Mouse (Mus musculus) adipocyte (in vitro differentiated cells): Measurements from ENCODE around the gene Stx5a.
"Not testable (repeated sequence)": the region's sequence is repeated elsewhere in the genome, so short reads cannot be mapped to it uniquely, and the experiment has no call there.

Experiments used
- DNase-seq: peaks from one replicate; pipeline ENCODE4 v3.0.0-alpha.2; 2016; ENCODE audit warnings: low spot score

The Stx5a gene

DNA sequence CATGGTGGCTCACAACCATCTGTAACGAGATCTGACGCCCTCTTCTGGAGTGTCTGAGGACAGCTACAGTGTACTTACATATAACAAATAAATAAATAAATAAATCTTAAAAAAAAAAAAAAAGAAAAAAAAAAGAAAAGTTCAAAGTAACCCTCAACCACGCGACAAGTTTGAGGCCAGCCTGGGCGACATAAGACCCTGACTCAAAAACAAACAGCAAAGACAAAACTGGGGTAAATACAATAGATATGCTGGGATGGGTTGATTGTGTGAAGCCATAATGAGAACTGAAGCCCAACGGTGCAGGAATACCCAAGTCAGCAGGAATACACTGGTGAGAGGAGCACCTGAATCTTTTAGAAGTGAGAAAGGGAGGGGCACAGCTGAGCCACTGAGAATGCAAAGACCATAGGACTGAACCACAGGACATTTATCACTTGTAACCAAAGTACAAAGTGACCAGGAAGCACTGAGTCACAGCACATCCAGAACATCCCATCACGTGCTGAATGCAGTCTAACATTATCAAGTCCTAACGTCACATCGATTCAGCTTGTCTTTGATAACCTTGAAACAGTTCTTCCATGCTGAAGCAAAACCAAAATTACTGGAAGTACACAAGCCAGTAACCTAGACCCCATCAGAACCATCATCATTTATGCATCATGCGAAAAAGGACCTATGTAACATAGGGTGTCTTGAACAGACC, 24.3 kb upstream of the Stx5a start:
- no peak for DNase-seq

DNA sequence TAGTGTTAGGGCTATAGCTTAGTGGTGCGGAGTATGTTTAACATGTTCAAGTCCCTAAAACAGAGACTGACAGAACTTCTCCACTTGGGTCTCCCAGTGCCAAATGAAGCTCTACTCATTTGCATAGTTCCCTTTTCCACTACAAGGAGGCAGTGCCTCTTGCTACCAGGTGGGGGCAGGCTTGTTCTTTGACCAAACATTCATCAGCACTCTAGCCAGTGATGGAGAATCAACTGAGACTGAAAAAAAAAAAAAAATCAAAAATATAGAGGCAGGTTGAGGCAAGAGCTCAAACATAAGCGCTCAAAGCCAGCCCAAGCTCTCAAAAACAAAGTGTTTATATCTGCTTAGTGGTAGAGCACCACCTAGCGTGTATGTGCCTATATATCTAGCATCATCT, 22.9 kb upstream of the Stx5a start:
- peak; percentile 81 for DNase-seq

DNA sequence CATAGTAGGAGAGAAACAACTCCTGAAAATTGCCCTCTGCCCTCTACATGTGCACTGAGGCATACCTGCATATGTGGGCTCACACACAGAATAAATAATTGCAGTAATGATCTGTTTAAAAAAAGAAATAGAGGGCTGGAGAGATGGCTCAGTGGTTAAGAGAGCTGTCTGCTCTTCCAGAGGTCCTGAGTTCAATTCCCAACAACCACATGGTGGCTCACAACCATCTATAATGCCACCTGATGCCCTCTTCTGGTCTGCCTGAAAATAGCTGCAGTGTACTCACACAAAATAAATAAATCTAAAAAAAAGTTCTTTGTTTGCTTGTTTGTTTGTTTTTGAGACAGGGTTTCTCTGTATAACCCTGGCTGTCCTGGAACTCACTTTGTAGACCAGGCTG, 22.2 kb upstream of the Stx5a start:
- not testable (repeated sequence) for DNase-seq

DNA sequence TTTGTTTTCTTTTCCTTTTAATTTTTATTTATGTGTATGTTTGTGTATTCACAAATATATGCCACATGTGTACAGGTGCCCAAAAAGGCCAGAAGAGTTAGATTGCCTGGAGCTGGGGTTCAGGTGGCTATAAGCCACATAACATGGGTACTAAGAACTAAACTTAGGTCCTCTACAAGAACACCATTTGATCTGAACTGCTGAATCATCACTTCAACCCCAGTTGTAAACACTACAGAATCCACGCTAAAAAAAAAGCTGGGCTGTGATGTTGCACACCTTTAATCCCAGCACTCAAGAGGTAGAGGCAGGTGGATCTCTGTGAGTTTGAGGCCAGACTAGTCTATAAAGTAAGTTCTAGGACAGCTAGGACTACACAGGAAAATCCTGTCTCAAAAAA, 19.8 kb upstream of the Stx5a start:
- no peak for DNase-seq

DNA sequence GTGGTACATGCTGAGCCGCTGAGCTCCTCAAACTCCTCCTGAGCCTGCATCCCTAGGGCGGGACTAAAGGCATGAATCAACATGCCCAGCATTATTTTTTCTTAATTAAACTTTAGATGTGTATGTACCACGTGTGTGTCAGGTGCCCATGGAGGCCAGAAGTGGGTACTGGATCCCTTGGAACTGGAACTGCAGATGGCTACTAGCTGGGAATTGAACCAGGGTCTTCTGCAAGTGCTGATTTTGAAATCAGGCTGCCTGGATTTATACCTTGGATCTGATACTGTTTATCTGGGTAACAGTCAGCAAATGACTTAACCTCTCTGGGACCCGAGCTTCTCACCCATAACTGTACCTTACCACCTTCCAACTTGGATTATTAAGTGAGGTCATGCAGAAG, 19.2 kb upstream of the Stx5a start:
- no peak for DNase-seq

DNA sequence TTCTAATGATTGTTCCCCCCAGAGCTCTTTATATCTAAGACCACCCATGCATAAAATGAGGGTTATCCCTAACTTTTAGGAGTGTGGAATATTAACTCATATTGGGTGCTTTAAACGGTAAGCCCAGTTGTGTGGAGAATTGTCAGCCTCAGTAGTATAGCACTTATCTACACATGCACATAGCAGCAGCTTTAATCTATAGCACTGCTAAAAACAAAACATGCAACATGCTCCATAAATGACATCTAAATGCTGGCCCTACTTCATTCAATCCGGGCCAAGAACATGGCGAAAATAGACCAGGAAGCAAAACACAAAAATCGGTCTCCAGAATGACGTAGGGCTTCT, 18.7 kb upstream of the Stx5a start:
- no peak for DNase-seq

DNA sequence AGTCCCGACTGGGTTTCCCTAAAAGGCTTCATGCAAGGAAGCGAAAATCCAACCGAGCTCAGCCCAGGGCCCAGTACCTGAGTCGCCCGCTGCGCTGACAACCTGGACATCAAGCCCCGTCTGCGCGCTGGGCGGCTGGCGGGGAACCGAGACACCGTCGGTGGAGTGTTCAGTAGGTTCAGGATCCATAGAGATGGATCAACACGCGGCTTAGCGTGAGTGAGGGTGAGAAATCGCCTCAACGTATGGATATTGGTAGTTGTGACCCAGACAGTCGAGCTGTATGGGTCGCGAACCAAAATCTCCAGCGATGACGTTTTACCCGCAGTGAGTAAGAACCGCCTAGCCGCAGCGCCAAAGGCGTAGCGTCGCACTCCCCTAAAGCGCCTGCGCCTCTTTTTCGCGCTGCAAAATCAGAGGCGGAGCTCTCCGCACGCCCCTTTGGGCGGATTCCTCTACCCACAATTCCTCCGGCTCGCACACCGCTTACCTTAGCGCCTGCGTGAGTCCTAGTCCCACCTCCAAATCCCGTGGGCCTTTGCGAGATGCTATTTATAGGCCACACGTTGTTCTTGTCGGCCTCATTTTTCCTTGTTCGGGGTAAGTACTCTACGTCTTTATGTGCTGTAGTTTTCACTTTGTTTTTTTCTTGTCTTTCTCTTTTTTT, 18.2 kb upstream of the Stx5a start, which contains the start of gene Slc3a2:
TSS of gene Slc3a2 (minus strand) at position 463 of the 667 bp plus-strand sequence.
- DNase-seq, result peak; percentile 99

DNA sequence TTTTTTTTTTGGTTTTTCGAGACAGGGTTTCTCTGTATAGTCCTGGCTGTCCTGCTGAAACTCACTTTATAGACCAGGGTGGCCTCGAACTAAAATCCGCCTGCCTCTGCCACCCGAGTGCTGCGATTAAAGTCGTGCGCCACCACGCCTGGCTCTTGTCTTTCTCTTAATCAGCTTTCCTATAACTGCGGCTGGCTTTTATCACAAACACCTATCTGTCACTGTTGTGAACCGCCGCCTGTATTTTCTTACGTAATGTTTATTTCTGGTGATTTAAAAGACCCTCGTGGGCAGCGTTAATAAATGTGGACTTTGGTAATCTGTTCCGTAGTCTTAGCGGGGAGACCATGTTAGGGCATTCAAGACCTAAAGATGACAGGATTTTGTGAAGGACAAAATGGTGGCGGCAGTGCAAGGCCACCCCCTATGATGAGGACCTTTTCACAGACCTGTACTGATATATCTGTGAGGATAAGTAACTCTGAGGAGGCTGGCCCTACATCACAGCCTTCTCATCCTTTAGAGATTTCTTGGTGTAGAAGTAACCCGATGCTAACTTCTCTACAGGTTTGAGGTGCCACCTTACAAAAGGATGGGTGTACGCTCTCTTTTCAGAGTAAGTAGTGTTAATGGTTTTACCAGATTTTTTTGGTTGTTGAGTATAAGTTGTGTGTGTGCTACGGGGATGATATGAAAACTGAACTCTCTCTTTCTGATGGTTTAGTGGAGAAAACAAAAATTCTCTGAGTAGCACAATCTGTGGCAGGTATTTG, 17.5 kb upstream of the Stx5a start:
- DNase-seq, result no peak

DNA sequence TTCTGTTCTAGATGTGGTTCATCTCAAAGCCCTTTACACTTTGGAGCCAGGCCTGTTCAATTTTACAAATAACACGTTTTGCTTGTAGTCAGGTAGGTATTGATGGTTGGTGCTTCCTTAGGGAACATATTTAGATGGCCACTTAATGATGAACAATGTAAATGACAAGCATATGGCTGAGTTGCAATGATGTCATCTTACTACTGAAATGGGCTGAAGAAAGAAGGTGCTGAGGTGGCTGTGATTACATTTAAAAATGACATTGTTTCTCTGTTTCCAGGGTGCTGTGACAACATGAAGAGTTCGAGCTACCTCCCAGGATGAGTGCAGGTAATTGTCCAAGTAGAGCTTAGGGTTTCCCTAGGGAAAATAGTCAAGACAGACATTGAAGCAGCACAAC, 16.8 kb upstream of the Stx5a start:
- DNase-seq, result no peak

DNA sequence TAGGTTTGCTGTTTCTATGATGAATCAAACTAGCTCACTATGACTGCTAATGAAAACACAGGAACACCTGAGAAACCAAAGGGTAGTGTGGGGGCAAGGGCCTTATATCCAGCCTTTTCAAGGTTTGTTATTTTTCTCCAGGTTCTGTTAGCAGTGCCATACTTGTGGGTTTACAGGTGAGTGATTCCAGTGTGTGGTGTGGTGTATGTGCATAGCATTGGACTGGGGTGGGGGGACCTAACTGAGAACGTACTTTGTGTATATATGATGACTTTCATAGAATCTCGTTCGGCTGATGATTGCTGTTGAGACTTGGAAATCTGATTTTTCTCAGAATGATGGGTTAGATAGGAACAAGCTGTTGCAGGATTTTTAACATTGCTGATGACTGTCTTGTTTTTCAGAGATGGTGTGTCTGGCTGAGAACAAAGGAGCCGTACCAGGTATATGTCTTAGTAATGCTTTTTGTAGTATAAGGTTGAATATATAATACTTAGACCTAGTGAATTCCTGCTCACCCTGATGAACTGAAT, 16.1 kb upstream of the Stx5a start:
- DNase-seq, result no peak

DNA sequence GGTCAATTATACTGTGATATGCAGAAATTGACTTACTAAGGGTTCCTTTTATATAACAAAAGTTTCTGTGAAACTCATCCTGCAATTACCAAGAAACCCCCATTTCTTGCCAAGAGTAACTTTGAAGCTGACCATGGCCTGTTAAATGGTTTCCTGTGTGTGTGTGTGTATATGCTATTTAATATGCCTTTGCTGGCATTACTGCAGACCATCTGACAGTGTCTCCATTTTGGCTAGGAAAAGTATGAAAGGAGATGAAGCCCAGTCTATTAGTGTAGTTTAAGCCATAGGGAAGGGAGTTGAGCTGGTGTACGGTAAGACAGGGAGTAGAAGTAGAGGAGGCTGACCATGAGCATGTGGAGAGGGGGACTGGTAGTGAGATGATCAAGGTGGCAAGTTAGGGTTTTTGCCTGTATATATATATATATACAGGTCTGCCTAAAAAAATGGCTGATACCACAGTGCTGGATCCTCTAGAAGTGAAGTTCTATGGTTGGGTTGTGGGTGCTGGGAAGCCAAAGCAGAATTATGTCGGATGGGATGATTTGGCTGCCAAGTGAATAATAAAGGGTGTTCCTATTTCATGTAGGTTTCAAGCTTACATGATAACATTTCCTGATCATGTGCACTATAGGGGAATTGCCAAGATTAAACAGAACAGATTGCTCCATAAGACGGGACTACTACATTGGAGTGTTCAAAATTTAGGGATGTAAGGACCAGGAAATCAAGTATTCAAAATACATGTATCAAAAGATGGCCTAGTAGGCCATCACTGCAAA, 14.4 kb upstream of the Stx5a start:
- DNase-seq, result no peak

DNA sequence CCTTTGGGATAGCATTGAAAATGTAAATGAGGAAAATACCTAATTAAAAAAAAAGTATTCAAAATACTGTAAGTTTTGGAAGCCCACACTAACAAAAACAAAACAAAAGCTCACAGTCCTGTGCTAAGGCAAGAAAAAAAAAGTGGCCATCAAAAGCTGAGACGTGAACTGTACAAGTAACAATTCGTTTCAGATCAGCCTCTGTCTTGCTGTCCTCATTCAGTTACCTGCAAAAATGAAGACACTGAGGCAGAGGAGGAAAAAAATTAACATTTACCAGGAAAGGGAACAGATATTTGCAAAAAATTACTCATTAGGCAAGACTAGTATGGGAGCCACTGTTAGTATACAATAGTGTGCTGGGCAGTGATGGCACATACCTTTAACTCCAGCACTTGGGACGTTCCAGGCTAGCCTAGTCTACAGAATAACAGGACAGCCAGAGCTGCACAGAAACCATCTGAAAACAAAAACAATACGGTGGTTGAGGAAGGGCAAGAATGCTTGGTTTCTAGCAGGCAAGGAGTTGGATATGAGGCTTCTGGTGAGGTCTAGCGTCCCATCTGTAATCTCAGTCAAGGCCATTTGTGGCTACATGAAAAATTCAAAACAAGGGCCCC, 13.6 kb upstream of the Stx5a start:
- no peak for DNase-seq

DNA sequence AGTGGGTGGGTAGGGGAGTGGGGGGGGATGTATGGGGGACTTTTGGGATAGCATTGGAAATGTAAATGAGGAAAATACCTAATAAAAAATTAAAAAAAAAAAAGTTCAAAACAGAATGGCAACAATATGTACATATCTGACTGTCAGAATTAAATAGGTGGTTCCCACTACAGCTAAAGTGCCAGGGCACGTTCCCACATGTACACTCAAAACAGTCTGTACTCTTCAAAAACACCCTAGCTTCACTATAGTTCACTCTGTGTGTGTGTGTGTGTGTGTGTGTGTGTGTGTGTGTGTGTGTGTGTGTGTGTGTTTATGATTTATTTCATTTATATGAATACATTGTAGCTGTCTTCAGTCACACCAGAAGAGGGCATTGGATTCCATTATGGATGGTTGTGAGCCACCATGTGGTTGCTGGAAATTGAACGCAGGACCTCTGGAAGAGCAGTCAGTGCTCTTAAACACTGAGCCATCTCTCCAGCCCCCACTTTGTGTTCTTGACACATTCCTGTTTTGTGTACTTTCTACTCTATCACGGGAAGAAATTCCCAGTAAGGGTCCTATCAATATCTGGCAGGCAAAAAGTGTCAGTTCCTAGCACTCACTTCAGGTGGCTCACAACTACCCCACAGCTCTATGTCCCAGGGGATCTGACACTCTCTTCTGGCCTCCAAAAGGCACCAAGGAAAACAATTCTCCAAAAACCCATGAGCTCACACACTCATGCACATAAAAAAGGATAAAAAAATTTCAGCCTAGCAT, 12.7 kb upstream of the Stx5a start:
- DNase-seq, result not testable (repeated sequence)

DNA sequence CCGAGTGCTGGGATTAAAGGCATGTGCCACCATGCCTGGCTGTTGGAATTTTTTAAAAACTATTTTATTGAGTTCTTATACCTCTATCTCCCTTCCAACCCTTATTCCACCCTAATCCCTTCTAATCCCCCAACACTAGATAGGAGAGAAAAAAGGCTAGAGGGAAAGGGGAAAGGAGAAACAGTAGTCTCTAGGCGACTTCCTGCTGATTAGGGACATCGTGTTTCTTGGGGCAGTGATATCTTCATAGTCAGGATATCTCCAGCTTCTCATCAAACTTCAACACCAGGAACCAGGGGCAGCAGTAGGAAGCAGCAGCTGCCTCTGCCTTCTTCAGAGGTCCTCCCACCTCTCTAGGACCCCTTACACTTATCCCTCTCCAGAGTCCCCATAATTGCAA, 6.9 kb upstream of the Stx5a start:
- DNase-seq, result no peak

DNA sequence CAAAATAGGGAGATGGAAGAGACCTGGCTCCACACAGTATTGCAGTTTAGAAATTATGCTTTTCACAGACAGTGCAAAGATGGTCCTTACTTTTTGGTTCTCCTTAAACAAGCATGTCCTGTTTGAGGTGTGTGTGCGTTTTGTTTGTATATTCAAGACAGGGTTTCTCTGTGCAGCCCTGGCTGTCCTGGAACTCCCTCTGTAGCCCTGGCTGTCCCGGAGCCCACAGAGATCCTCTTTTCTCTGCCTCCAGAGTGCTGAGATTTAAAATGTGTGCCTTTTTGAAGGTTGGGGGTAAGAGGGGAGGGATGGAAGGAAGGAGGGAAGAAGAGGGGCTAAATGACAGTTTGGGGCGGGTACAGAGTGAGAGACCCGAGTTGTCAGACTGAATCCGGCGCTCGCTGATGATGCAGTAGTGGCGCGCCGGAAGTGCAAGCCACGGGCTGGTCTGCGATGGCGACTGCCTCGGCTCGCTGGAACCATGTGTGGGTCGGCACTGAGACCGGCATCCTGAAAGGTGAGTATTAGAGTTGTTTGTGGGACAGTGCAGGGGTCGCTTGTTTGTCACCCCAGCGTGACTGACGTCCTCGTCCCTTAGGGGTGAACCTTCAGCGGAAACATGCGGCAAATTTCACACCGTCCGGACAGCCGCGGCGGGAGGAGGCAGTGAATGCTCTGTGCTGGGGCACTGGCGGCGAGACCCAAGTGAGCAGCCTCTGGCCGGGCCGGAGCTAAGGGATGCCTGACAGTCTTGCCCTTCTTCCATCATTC, 5.6 kb upstream of the Stx5a start, which contains the start of gene Wdr74:
TSS of gene Wdr74 (plus strand) at position 439 of the 771 bp plus-strand sequence.
- peak; percentile 90 for DNase-seq

DNA sequence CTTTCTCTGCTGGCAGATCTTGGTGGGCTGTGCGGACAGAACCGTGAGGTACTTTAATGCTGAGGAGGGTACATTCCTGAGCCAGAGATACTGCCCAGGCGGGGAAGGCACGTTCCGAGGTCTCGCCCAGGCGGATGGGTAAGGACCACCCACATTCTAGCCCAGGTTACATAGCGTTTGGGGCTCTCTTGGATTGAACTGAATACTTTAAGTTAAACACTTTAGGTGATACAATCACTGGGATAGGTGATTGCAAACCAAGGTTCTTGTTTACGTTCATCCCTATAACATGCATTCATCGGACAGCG, 5.1 kb upstream of the Stx5a start:
- no peak for DNase-seq

DNA sequence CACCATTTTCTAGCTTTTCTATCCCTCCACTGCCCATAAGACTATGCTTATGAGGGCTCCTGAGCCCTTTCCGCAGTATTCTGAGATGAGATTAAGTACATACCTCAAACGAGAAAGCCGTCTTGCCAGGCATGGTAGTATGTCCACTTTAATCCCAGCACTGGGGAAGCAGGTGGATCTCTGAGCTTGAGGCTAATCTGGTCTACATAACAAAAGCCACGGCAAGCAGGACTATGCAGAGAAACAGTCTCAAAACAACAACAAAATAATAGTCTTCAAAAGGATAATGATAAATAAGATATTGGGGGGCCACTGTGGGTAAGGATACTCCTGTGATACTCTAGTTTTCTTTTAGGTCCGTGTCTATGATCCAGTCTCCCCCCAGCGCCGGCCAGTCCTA, 2.3 kb upstream of the Stx5a start:
- no peak for DNase-seq

DNA sequence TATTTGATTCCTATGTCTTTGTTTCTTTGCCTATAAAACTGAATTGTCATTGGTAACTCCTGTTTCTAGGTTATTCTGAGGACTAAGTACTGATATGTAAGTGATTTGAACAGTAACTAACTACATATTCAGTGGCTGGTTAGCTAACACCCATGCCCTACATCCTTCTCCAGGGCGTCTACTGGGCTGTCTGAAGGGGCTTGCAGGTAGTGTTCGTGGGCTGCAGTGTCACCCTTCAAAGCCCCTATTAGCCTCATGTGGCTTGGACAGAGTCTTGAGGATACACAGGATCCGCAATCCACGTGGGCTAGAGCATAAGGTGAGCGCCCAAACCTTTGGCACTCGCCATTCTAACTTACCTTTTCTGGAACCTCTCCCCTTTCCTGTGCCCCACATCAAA, 1.6 kb upstream of the Stx5a start:
- DNase-seq, result no peak

DNA sequence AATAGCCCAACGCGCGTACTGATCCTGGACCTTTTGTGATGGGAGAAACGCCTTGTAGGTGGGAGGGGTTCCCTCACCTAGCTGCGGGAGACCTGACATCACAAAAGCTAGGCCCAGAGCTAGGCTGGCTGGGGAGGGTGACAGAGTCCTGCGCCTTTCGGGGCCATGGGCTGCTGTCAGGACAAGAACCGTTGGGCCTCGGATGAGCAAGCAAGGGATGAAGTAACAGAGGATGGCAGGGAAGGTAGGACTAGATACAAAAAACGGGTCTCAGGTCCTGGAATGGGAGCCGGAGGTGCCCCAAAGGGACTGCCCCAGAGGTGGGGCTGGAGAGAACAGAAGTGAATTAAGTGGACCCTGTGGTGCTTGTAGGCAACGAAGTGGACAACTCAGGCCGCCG, 610 bp upstream of the Stx5a start, which contains the start of gene 1700092M07Rik:
TSS of gene 1700092M07Rik (plus strand) at position 116 of the 400 bp plus-strand sequence.
- DNase-seq, result no peak

DNA sequence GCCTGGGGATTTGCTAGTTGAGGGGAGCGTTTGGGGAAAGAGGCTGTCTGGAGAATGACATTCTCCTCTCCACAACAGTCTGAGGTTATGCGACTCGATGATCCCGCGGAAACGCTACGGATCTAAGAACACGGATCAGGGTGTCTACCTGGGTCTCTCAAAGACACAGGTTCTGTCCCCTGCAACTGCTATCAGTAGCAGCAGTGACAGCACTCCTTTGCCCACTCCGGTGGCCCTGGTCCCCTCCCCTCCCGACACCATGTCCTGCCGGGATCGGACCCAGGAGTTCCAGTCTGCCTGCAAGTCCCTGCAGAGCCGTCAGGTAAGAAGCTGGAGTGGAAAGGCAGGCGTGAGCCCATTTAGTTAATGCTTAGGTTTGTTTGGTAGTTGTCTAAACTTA, 963 bp downstream of the Stx5a start:
- no peak for DNase-seq
